23 mouse cellular contexts compared by ENCODE assay signal in the genomic region with DNA sequence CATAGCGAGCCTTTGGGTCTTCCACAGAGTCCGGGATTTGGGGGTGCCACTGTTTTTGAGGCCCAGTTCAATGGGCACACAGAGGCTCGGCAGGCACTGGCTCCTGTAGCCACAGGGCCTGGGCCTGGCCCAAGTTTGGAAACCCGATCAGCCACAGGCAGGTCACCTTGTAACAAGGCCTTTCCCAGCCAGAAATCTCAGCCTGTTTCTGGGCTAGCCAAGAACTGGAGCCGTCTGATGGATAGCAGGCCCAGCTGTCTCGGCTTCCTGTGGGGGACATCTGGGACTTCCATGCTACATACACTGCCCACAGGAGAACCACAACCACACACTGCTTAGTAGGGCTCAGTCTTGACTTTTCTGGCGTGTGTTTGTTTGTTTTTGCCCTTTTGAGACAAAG. TPM values are rescaled to one million over a fixed set of nuclear protein-coding genes. Genes with fewer than 3 reads are reported as not detected.
DNase-seq lines count a peak whose midpoint lies in the region; ATAC-seq and TF ChIP-seq lines count a peak whose summit lies in the region.
"Had no signal": no experiment of that assay in that cellular context is flagged by ENCODE, and none has a peak within 500 bp of the region (broad histone marks: within the 10 kb centered on the region; RNA-seq: fewer than 3 reads in every experiment).

No protein-coding gene starts in this region.

- no peak for TF ChIP-seq CTCF in heart, adult 2 months (IDR thresholded peaks at IDR 0.05)

- no peak overlapping the region for H3K4me3 ChIP-seq in heart, adult 2 months
- H3K4me3 ChIP-seq: embryonic facial prominence, embryonic 10.5 days; forebrain, embryonic 10.5 days; hindbrain, embryonic 15.5 days; liver, embryonic 15.5 days; lung, embryonic 15.5 days; neural tube, embryonic 13.5 days had no signal

- no peaks in the 10 kb centered on the region for H3K79me2 ChIP-seq in heart, adult 2 months (replicated peaks; ENCODE audit: control insufficient read depth, insufficient read depth, low read length)

- no peaks in the 10 kb centered on the region for H3K27me3 ChIP-seq in heart, adult 2 months (ENCODE audit: control insufficient read depth, insufficient read depth, low read length)
- H3K27me3 ChIP-seq: hindbrain, embryonic 15.5 days; liver, embryonic 15.5 days; lung, embryonic 15.5 days; neural tube, embryonic 13.5 days had no signal

- WGBS in heart, adult 2 months = 59% methylated on average over 7 of the region's 7 CpGs

- peak in 1 of 2 experiments; percentile 60 for DNase-seq in heart, adult 2 months
- DNase-seq in heart, postnatal 4 days = no peak
- peak; percentile 4 for DNase-seq in thymus, postnatal 0 days (ENCODE audit: low spot score)
- no peak for DNase-seq in thymus, postnatal 10 days (ENCODE audit: low spot score in 2 of 2)
- peak; percentile 80 to 87 for DNase-seq in gastrocnemius, adult 8-10 months (ENCODE audit: low spot score in 2 of 2)
- DNase-seq in skeletal muscle tissue, adult 2 months (ENCODE audit: low read depth, low spot score) = peak; percentile 89
- DNase-seq: adrenal gland, postnatal 25 days; cerebellum, adult 9-10 months; forebrain, postnatal 0 days; kidney, adult 8-10 months; kidney, postnatal 10 days; lung, postnatal 36 days; midbrain, embryonic 14.5 days; retina, postnatal 1 day; right cerebral cortex, postnatal 25 days had no signal

- no peak for TF ChIP-seq EP300 in heart, adult 2 months (IDR thresholded peaks at IDR 0.05; ENCODE audit: insufficient read depth, low read depth, low read length)

- H3K36me3 ChIP-seq in heart, adult 2 months (ENCODE audit: control insufficient read depth, insufficient read depth, low read length) = no peaks in the 10 kb centered on the region
- H3K36me3 ChIP-seq: embryonic facial prominence, embryonic 10.5 days; forebrain, embryonic 10.5 days; hindbrain, embryonic 15.5 days; liver, embryonic 15.5 days; lung, embryonic 15.5 days; neural tube, embryonic 13.5 days had no signal

- intact Hi-C loops in heart, adult 2 months (cut with DNase I) = no loop called here

- H3K4me1 ChIP-seq in heart, adult 2 months (ENCODE audit: control insufficient read depth, insufficient read depth, low read length) = peaks cover 9% of the 10 kb centered on the region
- H3K4me1 ChIP-seq: hindbrain, embryonic 15.5 days; neural tube, embryonic 13.5 days had no signal

- peak overlapping the region; percentile 36; the same call in 1 of the 2 replicates for H3K27ac ChIP-seq in heart, adult 2 months
- H3K27ac ChIP-seq: embryonic facial prominence, embryonic 10.5 days; forebrain, embryonic 10.5 days; hindbrain, embryonic 15.5 days; liver, embryonic 15.5 days; lung, embryonic 15.5 days; neural tube, embryonic 13.5 days had no signal

- ATAC-seq in erythroblast, adult 5-6 weeks (replicated peaks; ENCODE audit: low FRiP score, poor library complexity, severe bottlenecking) = no peak
- ATAC-seq: forebrain, postnatal 0 days had no signal

- TF ChIP-seq POLR2A in heart, adult 2 months (IDR thresholded peaks at IDR 0.05; ENCODE audit: insufficient read depth, low read depth, low read length) = no peak

- H3K9ac ChIP-seq in heart, adult 2 months (ENCODE audit: low read depth, low read length) = no peak overlapping the region
- H3K9ac ChIP-seq: forebrain, postnatal 0 days; hindbrain, embryonic 15.5 days; liver, embryonic 15.5 days; lung, embryonic 15.5 days; neural tube, embryonic 13.5 days had no signal

RNA-seq across cellular contexts. Expression of gene Actb, which starts 10.0 kb away (rescaled TPM):
- 100 to 1,000 TPM; 679 to 987 TPM for total RNA-seq in heart, adult 2 months (2021)
- 1,148 and 1,181 TPM in 2 replicates for polyA plus RNA-seq in heart, adult 2 months (2012; rRNA removed)
- 1,000 to 10,000 TPM; 2,345 to 2,495 TPM for total RNA-seq in heart, postnatal 4 days (2021)
- polyA plus RNA-seq in thymus, postnatal 0 days (2015; fragmentation: Nextera tagmentation; extraction: Ambion mirVana) = 27,108 and 27,970 TPM in 2 replicates
- 100 to 1,000 TPM; 301 to 406 (median 351) TPM for total RNA-seq in gastrocnemius, adult 8-10 months (2022)
- 4,143 and 4,236 TPM in 2 replicates for total RNA-seq in erythroblast, adult 5-6 weeks (2015; ENCODE audit: low replicate concordance)
- 1,451 and 2,396 TPM in 2 replicates for total RNA-seq in erythroblast, adult 5-6 weeks (2017; ENCODE audit: low replicate concordance)

RNA-seq across cellular contexts. Expression of gene Fbxl18, which starts 21.4 kb away (rescaled TPM):
- total RNA-seq in heart, adult 2 months (2021) = 1 to 10 TPM; 4.0 to 4.5 TPM
- 6.9 and 7.6 TPM in 2 replicates for polyA plus RNA-seq in heart, adult 2 months (2012; rRNA removed)
- 1 to 10 TPM; 9.4 to 9.5 TPM for total RNA-seq in heart, postnatal 4 days (2021)
- 4.7 and 5.9 TPM in 2 replicates for polyA plus RNA-seq in thymus, postnatal 0 days (2015; fragmentation: Nextera tagmentation; extraction: Ambion mirVana)
- total RNA-seq in gastrocnemius, adult 8-10 months (2022) = 1 to 10 TPM; 4.4 to 6.8 (median 5.3) TPM
- total RNA-seq in erythroblast, adult 5-6 weeks (2015; ENCODE audit: low replicate concordance) = 0.84 and 8.3 TPM in 2 replicates
- 0.56 and 1.4 TPM in 2 replicates for total RNA-seq in erythroblast, adult 5-6 weeks (2017; ENCODE audit: low replicate concordance)

RNA-seq across cellular contexts. Expression of gene Fscn1, which starts 43.5 kb away (rescaled TPM):
- total RNA-seq in heart, adult 2 months (2021) = 10 to 100 TPM; 18.7 to 22.5 TPM
- polyA plus RNA-seq in heart, adult 2 months (2012; rRNA removed) = 37.0 and 47.7 TPM in 2 replicates
- 100 to 1,000 TPM; 145 to 173 TPM for total RNA-seq in heart, postnatal 4 days (2021)
- polyA plus RNA-seq in thymus, postnatal 0 days (2015; fragmentation: Nextera tagmentation; extraction: Ambion mirVana) = 33.5 and 37.0 TPM in 2 replicates
- total RNA-seq in gastrocnemius, adult 8-10 months (2022) = 1 to 10 TPM; 3.0 to 7.9 (median 5.0) TPM
- total RNA-seq in erythroblast, adult 5-6 weeks (2015; ENCODE audit: low replicate concordance) = not detected in 2 replicates
- total RNA-seq in erythroblast, adult 5-6 weeks (2017; ENCODE audit: low replicate concordance) = not detected in 2 replicates
- total RNA-seq: megakaryocyte-erythroid progenitor cell, adult 5-6 weeks had no signal

Comparison
In these comparisons a context has a peak if more than half of its experiments do, and no peak if none do; other contexts are left out.
1. DNase-seq: peak in thymus, postnatal 0 days (single experiment), gastrocnemius, adult 8-10 months (2 of 2) and skeletal muscle tissue, adult 2 months (single experiment); none in heart, postnatal 4 days (single experiment) and thymus, postnatal 10 days (0 of 2).
2. RNA of gene Fscn1, which starts 43.5 kb away (total RNA-seq): 145 to 173 TPM in heart, postnatal 4 days; 18.7 to 22.5 TPM in heart, adult 2 months, 3.0 to 7.9 TPM in gastrocnemius, adult 8-10 months and not detected in erythroblast, adult 5-6 weeks; every median in the first group is over 4 times any median in the second.